Mouse (Mus musculus) heart, adult 11 months (tissue): ENCODE data around the gene Syncrip.
"Not testable (repeated sequence)": the region's sequence is repeated elsewhere in the genome, so short reads cannot be mapped to it uniquely, and the experiment has no call there.

Experiments used
- DNase-seq: peaks from one replicate; pipeline ENCODE4 v3.0.0; 2022

Syncrip gene

DNA sequence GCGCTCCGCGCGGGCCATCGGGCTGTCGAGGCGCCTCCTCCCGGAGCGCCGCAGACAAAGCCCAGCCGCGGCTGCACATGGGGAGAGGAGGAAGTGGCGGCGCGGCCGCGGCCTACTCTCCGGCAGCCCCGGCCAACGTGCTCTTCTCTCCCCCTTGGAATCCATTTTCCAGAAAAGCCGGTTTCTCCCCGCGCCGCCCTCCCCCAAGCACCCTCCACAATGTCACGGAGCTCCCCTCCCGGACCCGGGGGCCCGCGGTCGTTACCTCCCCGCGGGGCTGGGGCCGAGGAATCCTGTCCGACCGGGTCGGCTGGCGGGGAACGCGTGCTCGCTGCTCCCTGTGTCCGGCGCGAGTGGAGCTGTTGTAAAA, 598 bp downstream of the Syncrip start:
- DNase-seq: peak; percentile 98

DNA sequence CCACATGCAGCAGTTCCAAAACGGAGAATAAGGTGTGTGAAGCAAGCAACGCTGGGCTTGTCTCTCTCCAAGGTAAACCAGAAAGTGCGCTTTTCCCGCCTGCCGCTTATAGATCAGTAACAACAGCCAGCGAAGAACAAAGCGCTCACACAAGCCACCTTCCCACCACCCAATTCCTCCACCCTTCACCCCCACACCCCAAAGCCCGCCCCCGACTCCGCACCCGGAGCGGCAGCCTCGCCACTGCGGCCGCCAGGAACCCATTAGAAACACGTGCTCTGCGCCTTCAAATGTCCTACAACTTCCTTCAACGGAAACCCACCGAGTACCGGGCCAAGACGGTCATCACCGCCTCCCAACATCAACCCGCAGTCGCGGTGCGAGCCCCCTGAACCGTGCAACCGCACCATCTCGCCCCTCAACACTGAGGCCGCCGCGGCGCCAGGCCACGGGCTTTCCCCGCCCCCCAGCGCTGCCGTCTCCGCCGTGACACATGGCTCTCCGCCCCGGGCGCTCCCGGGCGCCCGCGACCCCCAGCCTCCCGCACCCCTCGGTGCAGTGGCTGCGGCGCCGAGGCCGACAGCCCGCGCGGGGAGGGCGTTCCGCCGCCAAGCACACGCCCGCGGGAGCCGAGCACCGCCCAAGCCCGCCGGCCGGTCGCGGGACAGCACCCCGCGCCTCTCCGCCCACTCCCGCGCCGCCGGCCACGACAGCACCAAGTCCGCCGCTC, 1.1 kb downstream of the Syncrip start:
- peak; percentile 95 for DNase-seq

GRCm38 (mm10) chr9:88480120-88480519, 2.3 kb downstream of the Syncrip start:
- no peak for DNase-seq

- DNase-seq: no peak
Measured at GRCm38 (mm10) chr9:88476138-88476537, 6.2 kb downstream of the Syncrip start.

DNA sequence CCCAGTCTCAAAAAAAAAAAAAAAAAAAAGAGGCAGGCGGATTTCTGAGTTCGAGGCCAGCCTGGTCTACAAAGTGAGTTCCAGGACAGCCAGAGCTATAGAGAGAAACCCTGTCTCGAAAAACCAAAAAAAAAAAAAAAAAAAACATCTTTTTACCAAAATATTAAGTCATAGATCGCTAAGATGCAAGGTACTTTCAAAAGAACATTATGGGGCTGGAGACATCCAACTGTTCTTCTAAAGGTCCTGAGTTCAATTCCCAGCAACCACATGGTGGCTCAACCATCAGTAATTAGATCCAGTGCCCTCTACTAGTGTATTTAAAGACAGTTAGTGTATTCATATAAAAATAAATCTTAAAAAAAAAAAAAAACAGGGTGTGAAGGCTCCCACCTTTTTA, 21.4 kb downstream of the Syncrip start:
- DNase-seq: not testable (repeated sequence)

DNA sequence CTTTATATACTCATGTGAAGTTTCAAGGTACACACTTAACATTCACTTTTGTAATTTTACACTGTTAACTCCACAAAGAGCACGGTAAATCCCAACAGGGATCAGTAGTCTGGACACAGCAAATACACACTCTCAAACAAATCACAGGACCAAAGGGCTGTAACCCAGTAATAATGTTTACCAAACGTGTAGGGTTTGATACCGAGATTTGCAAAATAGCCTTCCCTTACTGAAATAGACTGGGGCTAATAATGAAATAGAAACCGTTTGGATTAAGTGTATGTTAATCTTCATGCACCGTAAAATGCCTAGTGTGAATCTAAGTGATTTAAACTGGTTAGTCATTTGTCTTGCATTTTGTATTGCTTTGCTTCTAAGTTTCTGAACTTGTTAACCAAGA, 42.4 kb downstream of the Syncrip start:
- no peak for DNase-seq

DNA sequence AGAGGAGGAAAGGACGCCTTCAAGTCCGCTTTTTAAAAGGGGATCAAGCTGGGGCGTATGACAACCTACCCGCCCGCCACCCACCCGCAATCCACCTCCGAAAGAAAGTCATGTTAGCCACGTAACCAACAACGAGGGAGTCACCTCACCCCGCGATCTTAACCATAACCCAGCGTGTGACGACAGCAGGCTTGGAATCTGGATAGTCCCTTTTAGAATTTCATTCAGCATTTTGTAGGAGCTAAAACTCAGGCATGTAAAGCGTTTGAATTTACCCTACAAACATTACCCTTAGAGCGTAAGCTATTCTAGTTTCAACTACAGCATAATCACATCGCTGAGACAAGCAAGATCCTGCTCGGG, 43.2 kb downstream of the Syncrip start:
- DNase-seq: no peak

GRCm38 (mm10) chr9:88438555-88439237, 43.7 kb downstream of the Syncrip start, which contains the start of gene Snx14:
Snx14 (minus strand) TSS chr9:88438958.
- DNase-seq: peak; percentile 100

DNA sequence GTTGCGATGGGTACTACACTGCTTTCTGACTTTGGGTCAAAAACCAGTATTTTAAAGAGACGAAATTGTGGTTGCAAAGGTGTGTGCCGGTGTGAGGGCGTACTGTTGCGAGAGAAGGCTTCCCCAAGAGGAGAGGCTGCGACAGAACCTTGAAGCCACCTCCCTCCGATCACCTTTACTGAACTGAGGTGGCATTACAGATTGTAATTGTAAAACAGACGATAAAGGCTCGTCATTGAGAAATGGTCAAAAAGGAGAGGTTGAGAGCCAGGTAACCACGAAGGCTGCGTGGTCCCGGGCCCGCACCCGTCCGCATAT, 44.2 kb downstream of the Syncrip start:
- no peak for DNase-seq

DNA sequence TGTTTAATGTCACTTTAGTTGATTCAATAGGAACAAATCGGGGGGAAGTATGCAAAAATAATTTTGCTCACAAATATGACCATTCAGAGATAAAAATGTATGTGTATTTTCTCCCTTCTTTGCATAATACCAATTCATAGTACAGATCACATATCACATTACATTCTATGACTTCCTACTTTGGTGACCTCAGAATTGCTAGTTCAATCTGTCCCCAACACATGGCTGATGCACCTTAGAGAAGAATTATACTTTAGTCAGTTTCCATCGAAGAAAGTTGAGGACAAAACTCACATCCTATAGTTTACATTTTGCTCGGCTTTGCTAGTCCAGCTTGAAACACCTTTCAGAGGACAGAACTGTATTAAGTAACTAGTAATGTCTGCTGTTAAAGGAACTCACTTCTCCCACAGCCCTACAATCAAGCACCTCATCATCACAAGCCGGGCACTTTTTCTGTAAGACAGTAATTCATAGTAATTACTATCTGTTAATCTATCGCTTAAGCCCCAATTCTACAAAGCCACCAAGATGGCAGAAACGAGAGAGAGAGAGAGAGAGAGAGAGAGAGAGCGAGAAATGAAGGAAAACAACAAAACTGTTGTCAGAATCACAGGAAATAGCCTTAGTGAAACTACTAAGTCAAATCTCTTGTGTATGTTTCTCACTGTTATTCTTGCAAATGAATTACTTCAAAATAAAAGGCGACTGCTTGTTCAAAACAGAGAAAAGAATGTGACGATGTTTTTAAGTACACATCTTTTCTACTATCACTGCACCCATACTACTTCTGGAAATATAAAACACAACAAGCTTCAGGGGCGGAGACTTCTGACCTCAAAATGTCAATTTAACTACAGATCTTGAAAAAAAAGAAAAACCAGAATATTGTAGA, 44.8 kb downstream of the Syncrip start:
- DNase-seq: no peak

DNA sequence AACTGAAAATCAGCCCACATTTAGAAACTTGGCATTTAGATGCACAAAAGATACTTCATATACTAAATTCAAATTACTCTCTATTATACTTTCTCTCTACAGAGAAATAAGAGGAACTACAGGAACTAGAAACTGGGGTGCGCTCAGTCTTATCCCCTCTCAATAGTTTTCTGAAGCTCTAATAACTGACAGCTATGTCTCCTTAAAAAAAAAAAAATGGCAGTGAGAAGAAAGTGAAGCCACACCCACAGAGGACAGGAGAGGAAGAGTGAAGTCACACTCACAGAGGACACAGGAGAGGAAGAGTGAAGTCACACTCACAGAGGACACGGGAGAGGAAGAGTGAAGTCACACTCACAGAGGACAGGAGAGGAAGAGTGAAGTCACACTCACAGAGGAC, 58.0 kb downstream of the Syncrip start:
- DNase-seq: no peak

- no peak for DNase-seq
Measured at GRCm38 (mm10) chr9:88422428-88422827, 59.9 kb downstream of the Syncrip start.

DNA sequence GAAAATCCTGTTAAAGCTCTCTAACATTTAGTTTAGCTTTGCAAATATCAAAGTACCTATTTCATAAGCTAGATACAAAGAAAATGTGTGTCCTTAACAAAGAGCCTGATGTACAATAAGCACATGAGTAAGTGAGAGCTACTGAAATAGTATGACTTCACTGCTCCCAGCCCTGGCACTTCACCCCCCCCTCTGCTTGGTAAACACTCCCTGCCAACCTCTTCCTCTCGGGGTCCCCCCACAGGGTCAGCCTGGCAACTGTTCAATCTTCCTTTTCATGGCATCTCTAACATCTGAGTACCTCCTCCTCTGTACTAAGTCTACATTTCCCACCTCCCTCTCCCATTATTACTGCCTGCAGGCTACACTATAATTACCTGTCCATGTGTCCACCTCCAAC, 65.6 kb downstream of the Syncrip start:
- no peak for DNase-seq

GRCm38 (mm10) chr9:88409978-88410377, 72.4 kb downstream of the Syncrip start:
- no peak for DNase-seq

DNA sequence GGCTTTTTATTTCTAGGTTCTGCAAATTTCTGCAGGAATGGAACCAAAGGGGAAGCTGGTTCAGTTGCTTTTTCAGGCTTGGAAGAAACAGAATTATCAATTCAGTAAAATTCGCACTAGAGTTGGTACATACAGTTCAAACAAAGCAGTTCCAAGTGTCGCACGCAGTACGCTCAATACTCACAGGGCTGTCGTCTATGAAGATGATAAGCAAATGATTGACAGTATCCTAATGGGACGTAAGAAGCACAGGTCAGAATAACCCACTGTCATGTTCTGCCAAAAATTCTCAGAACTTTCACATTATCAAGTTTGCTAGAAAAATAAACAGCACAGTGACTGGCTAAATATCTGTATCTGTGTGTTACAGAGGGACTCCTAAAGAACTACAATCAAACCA, 77.9 kb downstream of the Syncrip start:
- DNase-seq: no peak

DNA sequence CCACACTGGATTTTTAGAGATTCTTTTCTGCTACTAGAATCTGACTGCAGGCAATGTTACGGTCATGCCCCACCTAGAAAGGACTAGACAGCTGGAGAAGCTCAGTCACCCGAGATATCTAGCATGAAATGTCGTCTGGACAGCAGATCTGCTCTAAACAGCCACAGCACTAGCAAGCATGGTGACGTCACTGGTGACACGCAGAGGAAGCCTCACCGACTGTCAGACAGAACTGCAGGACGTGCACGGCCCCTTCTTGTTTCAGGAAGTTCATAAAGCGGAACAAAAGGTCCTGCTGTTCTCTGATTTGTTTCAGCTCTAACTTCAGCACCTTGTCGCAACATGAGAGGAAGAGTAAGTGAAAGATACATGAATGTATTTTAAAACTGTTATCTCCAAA, 78.3 kb downstream of the Syncrip start:
- peak; percentile 95 for DNase-seq

DNA sequence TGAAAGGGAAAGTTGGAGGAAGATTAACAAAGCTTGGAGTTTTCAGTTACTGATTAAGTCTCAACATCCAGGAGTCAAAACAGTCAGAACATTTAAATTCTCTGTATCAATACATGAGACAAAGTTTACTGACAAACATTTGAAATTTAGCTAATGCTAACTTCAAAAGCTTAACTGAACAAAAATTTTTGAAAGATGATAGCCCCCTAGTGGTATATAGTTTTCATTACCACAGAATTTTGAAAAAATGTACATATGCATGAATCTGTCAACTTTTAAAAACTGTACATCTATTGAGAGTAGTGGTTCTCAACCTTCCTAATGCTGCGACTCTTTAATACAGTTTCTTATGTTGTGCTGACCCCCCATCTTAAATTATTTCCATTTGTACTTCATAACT, 83.9 kb downstream of the Syncrip start:
- no peak for DNase-seq
